Mouse (Mus musculus) spleen, adult 2 months (tissue): ENCODE data around the gene Paqr4. TPM values are rescaled to one million over a fixed set of nuclear protein-coding genes. Genes with fewer than 3 reads are reported as not detected.
A peak's percentile ranks its signal among the peaks of the same experiment; 100 is the strongest.

Experiments
- DNase-seq, 2 experiments: peaks; one replicate each; pipeline versions ENCODE4 v3.0.0 to v3.0.0-alpha.2; 2012 to 2021; ENCODE audit warnings: low spot score in 2 of 2, low read depth in 1 of 2
- H3K27ac ChIP-seq: fragments of 200-500 bp; 2 replicates; pipeline ENCODE4 v1.5.1; 2012; ENCODE audit warnings: low read length, inconsistent platforms; ENCODE audit not compliant: insufficient read depth
- H3K27me3 ChIP-seq: fragments of 200-500 bp; 2 replicates; pipeline ENCODE4 v1.6.1; 2012; ENCODE audit warnings: mild to moderate bottlenecking, moderate library complexity, low read length, inconsistent platforms; ENCODE audit not compliant: control insufficient read depth, insufficient read depth
- H3K36me3 ChIP-seq: fragments of 200-500 bp; 2 replicates; pipeline ENCODE4 v1.6.1; 2012; ENCODE audit warnings: mild to moderate bottlenecking, low read length, inconsistent platforms; ENCODE audit not compliant: control insufficient read depth, insufficient read depth
- H3K4me1 ChIP-seq: fragments of 200-500 bp; 2 replicates; pipeline ENCODE4 v1.6.1; 2011; ENCODE audit warnings: inconsistent platforms; ENCODE audit not compliant: control insufficient read depth, insufficient read depth, insufficient read length
- H3K4me3 ChIP-seq: fragments of 200-500 bp; 2 replicates; pipeline ENCODE4 v1.5.1; 2011; ENCODE audit warnings: mild to moderate bottlenecking, inconsistent platforms; ENCODE audit not compliant: insufficient read depth, insufficient read length; ENCODE audit errors: extremely low read depth
- CTCF ChIP-seq: fragments of 200-500 bp; IDR thresholded peaks from 2 replicates; pipeline ENCODE4 v1.5.1; 2011; ENCODE audit warnings: mild to moderate bottlenecking, inconsistent platforms; ENCODE audit not compliant: insufficient read depth, insufficient read length, insufficient replicate concordance; ENCODE audit errors: extremely low read depth
- POLR2A ChIP-seq: fragments of 200-500 bp; IDR thresholded peaks from 2 replicates; pipeline ENCODE4 v1.6.1; 2011; ENCODE audit warnings: low read depth, low read length, inconsistent platforms
- WGBS: fragments of 180-500 bp; shearing (Covaris S2); methylation state at CpG from one replicate; pipeline ENCODE4 v1.1.7; 2018; 5-methylcytosine and 5-hydroxymethylcytosine counted together
- polyA plus RNA-seq: library from polyadenylated mRNA; depleted of rRNA; stranded (reverse); fragments of >200 nt; gene quantifications from 2 replicates; pipeline ENCODE4 v1.2.3, GENCODE M21; 2012

The Paqr4 gene
- polyA plus RNA-seq, 1 experiment, result 13.8 TPM

GRCm38 (mm10) chr17:23770896-23771283, 30.2 kb upstream of the Paqr4 start:
- DNase-seq, result no peak
- TF ChIP-seq CTCF, result no peak
- no peak for TF ChIP-seq POLR2A
- WGBS, result 3% methylated on average over 19 of the region's 19 CpGs
- Histone ChIP-seq H3K36me3 (no peaks in the 10 kb centered on the region), H3K27ac (peak overlapping the region; percentile 15; the same call in 1 of the 2 replicates), H3K4me3 (peak overlapping the region; percentile 75), H3K4me1 (no peaks in the 10 kb centered on the region), H3K27me3 (no peaks in the 10 kb centered on the region)

- 63% methylated on average over 2 of the region's 2 CpGs for WGBS
- Histone ChIP-seq H3K4me3 (peak overlapping the region; percentile 75; the same call in 1 of the 2 replicates), H3K36me3 (no peaks in the 10 kb centered on the region), H3K27me3 (no peaks in the 10 kb centered on the region), H3K27ac (no peak overlapping the region), H3K4me1 (no peaks in the 10 kb centered on the region)
- TF ChIP-seq CTCF, result no peak
- TF ChIP-seq POLR2A, result no peak
- no peak for DNase-seq
These were observed 29.8 kb upstream of the Paqr4 start for GRCm38 (mm10) chr17:23770493-23770892.

GRCm38 (mm10) chr17:23762976-23763375, 22.3 kb upstream of the Paqr4 start:
- 92% methylated on average over 11 of the region's 11 CpGs for WGBS
- no peak for TF ChIP-seq CTCF
- TF ChIP-seq POLR2A, result no peak

GRCm38 (mm10) chr17:23761155-23761554, 20.5 kb upstream of the Paqr4 start:
- TF ChIP-seq POLR2A (no peak), CTCF (no peak)
- WGBS, result 95% methylated on average over 3 of the region's 3 CpGs

More at GRCm38 (mm10) chr17:23762976-23763375, 22.3 kb upstream of the Paqr4 start:
- H3K4me3 ChIP-seq, result no peak overlapping the region
- no peaks in the 10 kb centered on the region for H3K4me1 ChIP-seq
- no peak overlapping the region for H3K27ac ChIP-seq
- no peak for DNase-seq
- H3K27me3 ChIP-seq, result no peaks in the 10 kb centered on the region
- peaks cover 2% of the 10 kb centered on the region; the same call in 1 of the 2 replicates for H3K36me3 ChIP-seq

DNA sequence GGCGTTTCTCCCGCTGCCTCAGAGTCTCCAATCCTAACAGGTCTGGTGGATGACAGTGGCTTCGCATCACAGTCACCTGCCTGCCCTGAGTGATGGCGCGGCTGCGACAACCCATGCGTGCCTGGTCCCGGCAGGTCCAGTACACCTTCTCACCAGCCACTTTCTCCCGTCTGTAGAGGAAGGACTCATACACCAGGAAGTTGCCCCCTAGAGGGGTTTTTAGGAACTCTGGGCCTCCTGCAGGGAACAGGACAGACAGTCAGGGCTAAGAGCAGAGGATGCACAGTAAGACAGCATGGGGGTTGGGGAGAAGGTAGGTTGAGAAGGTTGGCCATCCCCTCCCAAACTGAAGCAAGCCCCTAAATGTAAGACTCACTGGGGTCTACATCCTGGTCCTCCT, 19.6 kb upstream of the Paqr4 start:
- Histone ChIP-seq H3K4me3 (no peak overlapping the region), H3K36me3 (peaks cover 9% of the 10 kb centered on the region; the same call in 1 of the 2 replicates), H3K27me3 (no peaks in the 10 kb centered on the region), H3K27ac (no peak overlapping the region), H3K4me1 (no peaks in the 10 kb centered on the region)
- no peak for TF ChIP-seq POLR2A
- no peak for TF ChIP-seq CTCF
- 92% methylated on average over 9 of the region's 9 CpGs for WGBS
- no peak for DNase-seq

More at GRCm38 (mm10) chr17:23761155-23761554, 20.5 kb upstream of the Paqr4 start:
- H3K27me3 ChIP-seq, result no peaks in the 10 kb centered on the region
- no peaks in the 10 kb centered on the region for H3K4me1 ChIP-seq
- no peak overlapping the region for H3K27ac ChIP-seq
- no peak overlapping the region for H3K4me3 ChIP-seq
- peaks cover 5% of the 10 kb centered on the region; the same call in 1 of the 2 replicates for H3K36me3 ChIP-seq
- DNase-seq, result no peak

GRCm38 (mm10) chr17:23758801-23759200, 18.1 kb upstream of the Paqr4 start:
- TF ChIP-seq CTCF, result no peak
- no peak for TF ChIP-seq POLR2A
- no peak overlapping the region for H3K27ac ChIP-seq
- no peak for DNase-seq
- H3K36me3 ChIP-seq, result peaks cover 9% of the 10 kb centered on the region; the same call in 1 of the 2 replicates
- no peak overlapping the region for H3K4me3 ChIP-seq
- no peaks in the 10 kb centered on the region for H3K4me1 ChIP-seq
- 98% methylated on average over 8 of the region's 8 CpGs for WGBS
- no peaks in the 10 kb centered on the region for H3K27me3 ChIP-seq

GRCm38 (mm10) chr17:23757581-23757980, 16.9 kb upstream of the Paqr4 start:
- H3K4me3 ChIP-seq, result no peak overlapping the region
- 91% methylated on average over 9 of the region's 9 CpGs for WGBS
- DNase-seq, result no peak
- H3K36me3 ChIP-seq, result peaks cover 9% of the 10 kb centered on the region; the same call in 1 of the 2 replicates
- H3K27me3 ChIP-seq, result no peaks in the 10 kb centered on the region
- TF ChIP-seq POLR2A (no peak), CTCF (no peak)
- no peak overlapping the region for H3K27ac ChIP-seq
- no peaks in the 10 kb centered on the region for H3K4me1 ChIP-seq

DNA sequence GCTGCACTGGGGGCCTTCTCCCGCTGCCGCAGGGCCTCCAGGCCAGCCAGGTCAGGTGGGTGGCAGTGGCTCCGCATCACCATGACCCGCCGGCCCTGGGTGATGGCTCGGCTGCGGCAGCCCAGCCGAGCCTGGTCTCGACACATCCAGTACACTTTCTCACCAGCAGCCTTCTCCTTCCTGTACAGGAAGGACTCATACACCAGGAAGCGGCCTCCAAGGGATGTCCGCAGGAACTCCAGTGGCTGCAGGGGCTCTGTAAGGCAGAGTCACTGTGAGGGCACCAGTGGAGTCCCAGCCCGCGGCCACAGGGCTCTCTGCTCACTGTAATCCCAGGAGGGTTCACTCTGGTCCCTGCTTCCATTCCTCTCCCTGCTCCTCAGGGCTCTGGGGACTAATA, 15.0 kb upstream of the Paqr4 start:
- H3K27me3 ChIP-seq, result no peaks in the 10 kb centered on the region
- no peak overlapping the region for H3K27ac ChIP-seq
- no peak for DNase-seq
- H3K4me3 ChIP-seq, result no peak overlapping the region
- no peak for TF ChIP-seq POLR2A
- no peak for TF ChIP-seq CTCF
- H3K36me3 ChIP-seq, result peaks cover 9% of the 10 kb centered on the region; the same call in 1 of the 2 replicates
- WGBS, result 81% methylated on average over 13 of the region's 13 CpGs
- no peaks in the 10 kb centered on the region for H3K4me1 ChIP-seq
